Mouse (Mus musculus) yolk sac, embryonic 10.5 days (tissue): ENCODE results near the gene Gm47955.
"Not testable (repeated sequence)": the region's sequence is repeated elsewhere in the genome, so short reads cannot be mapped to it uniquely, and the experiment has no call there.

Experiments
- DNase-seq: peaks from one replicate; pipeline ENCODE4 v3.0.0-alpha.2; 2017; ENCODE audit warnings: low spot score

Gm47955 gene

DNA sequence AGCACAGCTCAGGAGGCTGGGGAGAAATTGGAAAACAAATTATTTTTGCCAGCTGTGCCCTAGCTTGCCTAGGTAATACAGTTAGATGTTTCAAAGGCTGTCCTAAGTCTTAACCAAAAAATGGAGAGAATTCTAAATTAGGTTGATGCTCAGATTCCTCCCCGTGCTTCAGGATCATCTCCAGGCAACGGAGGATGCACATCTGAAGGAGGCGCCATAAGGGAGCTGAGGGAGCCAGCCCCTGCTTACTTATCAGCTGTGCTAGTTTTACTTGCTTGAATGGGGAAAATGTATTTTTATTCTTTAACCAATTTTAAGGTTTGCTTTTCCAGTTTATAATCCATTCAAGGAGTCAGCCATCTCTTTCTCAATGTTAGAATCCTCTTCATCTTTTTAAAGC is 33.9 kb downstream of the Gm47955 start:
- no peak for DNase-seq

DNA sequence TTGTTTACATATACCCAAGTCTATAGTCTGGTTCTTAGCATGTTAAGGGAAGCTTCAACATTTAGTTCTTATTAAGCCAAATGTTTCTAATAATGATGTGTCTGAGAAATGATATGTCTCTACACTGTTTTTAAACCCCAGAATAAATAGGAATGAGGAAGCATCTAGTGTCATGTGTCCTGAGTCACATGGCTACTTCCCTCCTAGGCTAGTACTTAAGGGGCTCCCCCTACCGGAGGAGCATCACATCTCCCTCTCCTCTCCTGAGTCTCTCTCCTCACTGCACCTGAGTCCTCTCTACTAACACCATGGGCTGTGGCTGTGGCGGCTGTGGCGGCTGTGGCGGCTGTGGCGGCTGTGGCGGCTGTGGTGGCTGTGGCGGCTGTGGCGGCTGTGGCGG is 40.2 kb downstream of the Gm47955 start, which contains the start of gene Gm47959:
Gene Gm47959 (plus strand): TSS at position 243 of the 400 bp plus-strand sequence.
- not testable (repeated sequence) for DNase-seq

DNA sequence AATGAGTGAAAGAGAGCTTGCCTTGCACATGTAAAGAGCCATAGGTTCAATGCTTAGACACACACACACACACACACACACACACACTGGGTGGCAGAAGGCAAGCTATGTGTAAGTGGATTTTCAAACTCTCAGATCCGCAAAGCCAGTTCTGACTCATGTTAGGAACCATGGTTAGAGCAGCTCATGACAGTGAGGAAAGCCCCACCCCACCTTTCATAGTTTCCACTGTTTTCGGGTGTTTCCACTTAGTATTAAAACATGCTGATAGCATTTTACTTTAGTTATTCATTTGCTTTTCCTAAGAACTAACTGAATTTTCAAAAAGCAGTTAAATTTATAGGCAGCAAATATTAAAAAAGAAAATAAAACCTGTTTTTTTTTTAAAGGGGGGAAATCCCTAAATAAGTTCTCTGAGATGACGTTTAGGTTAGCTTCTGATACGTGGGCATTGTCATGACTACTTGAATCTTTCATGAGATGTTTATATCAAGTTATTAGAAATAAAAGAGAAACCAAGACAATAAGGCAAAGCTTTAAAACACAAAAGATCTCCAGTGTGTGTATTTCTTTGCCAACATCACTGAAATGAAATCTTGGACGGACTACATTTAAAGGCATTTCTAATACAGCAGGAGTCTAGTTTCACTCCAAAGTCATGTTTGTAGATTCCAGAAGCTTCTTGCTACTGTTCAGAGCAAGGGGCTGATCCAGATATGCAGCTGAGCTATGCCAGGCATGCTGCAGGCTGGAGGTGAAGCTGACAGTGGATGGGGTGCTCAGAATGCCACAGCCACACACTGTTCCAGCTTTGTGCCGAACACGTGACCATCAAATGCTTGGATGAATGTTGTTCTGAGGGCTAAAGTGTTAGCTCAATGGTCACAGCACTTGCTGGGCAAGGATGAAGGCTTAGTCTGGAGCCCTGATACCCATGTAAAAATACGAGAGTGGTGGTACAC is 46.4 kb downstream of the Gm47955 start:
- DNase-seq = no peak

DNA sequence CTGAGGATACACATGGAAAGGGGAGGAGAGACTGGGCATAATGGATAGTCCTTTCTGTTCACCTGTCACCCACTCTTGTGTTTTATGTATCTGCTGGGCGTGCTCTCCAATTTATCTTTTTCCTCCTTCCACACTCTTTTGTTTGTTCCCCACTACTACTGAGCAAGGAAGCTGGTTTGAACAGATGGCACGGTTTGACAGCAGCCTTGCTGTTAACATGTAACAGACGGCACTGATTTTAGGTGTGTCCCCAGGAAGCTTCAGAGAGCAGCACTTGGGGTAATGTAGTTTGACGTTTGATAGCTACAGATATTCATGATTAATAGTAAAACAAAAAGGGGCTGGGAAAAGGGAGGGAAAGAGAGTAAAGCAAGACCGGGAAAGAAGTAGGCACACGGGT is 47.4 kb downstream of the Gm47955 start:
- no peak for DNase-seq
